Mouse (Mus musculus): ENCODE measurements at regions not wholly inside any gene's neighbourhood (a gene's known extent, or its start where the extent isn't known, plus 50 kb on each side); places are given as distances from the start of the nearest gene placed in this dataset.

- H3K27ac ChIP-seq, result no peak overlapping the region
- intact Hi-C loops (cut with DNase I), result no loop called here
- H3K4me3 ChIP-seq, result no peak overlapping the region
- no peak for DNase-seq
- no peak for TF ChIP-seq CTCF (IDR thresholded peaks at IDR 0.05)
Measured at GRCm38 (mm10) chr17:9723484-9723883, 54.0 kb upstream of the Pabpc6 start.

DNA sequence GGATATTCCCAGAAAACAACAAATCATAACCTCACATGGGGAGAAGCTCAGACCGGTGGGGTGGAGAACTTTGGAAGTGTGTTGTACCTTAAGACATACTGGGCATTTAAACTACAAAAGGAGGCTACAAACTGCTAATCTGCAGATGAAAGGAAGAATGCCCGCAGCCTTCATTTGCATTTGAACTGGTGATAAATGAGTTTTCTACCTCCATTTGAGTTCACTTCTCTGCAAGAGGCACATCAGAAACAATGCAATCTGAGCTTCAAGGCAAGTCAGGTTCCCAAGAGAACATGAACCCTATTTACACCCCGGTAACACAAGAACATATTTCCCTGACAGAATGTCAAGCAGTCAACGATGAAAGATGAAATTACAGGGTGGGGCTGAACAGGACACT is 53.2 kb upstream of the Pabpc6 start:
- intact Hi-C loops (cut with DNase I), result no loop called here
- no peak overlapping the region for H3K27ac ChIP-seq
- no peak for TF ChIP-seq CTCF (IDR thresholded peaks at IDR 0.05)

More for the DNA sequence above, 53.2 kb upstream of the Pabpc6 start:
- no peak for DNase-seq
- H3K4me3 ChIP-seq, result no peak overlapping the region

Measured in gastrocnemius, adult 2 months (tissue).